Comparison of ENCODE assay signal across 11 mouse cellular contexts in the genomic region with DNA sequence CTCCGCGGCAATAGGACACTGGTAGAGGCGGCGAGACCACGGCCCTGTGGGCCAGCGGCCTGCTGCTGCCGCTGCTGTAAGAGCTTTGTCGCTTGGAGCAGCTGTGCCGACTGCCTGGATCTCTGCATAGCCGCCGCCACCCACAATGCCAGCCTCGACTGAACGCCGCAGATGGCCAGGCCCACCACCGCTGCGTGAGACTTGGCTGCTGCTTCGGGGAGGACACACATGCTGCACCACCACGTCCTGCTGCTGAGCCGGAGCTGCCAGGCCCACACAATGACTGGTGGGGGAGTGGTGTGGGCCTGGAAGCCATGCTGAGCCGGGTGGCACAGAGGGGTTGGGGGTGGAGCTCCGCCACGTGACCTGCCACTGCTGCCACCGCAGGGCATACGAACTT. TPM values are rescaled to one million over a fixed set of nuclear protein-coding genes. Genes with fewer than 3 reads are reported as not detected.
A peak's percentile ranks its signal among the peaks of the same experiment; 100 is the strongest.
DNase-seq lines count a peak whose midpoint lies in the region; ATAC-seq and TF ChIP-seq lines count a peak whose summit lies in the region.
"Had no signal": no experiment of that assay in that cellular context is flagged by ENCODE, and none has a peak within 500 bp of the region (broad histone marks: within the 10 kb centered on the region; RNA-seq: fewer than 3 reads in every experiment).

No protein-coding gene starts in this region.

- no peaks in the 10 kb centered on the region for H3K27me3 ChIP-seq in hindbrain, embryonic 13.5 days
- no peaks in the 10 kb centered on the region for H3K27me3 ChIP-seq in midbrain, embryonic 15.5 days (replicated peaks)
- H3K27me3 ChIP-seq in intestine, postnatal 0 days (replicated peaks; ENCODE audit: control insufficient read depth, insufficient read depth, low read length) = no peaks in the 10 kb centered on the region
- H3K27me3 ChIP-seq: CH12.LX had no signal

- no peak for TF ChIP-seq CTCF in brain, embryonic 14.5 days (IDR thresholded peaks at IDR 0.05; ENCODE audit: borderline replicate concordance, extremely low read depth, insufficient read depth, insufficient read length)
- TF ChIP-seq CTCF in intestine, postnatal 0 days (IDR thresholded peaks at IDR 0.05; ENCODE audit: low read depth) = no peak

- DNase-seq in gastrocnemius, postnatal 10 days = peak; percentile 3
- no peak for DNase-seq in gastrocnemius, adult 8-10 months (ENCODE audit: low spot score in 2 of 2)
- DNase-seq in brain, embryonic 14.5 days (ENCODE audit: low read depth) = peak; percentile 47
- no peak for DNase-seq in adrenal gland, adult (ENCODE audit: inconsistent age in 2 of 2, low spot score in 1 of 2)
- DNase-seq in spleen, postnatal 4 days (ENCODE audit: low spot score in 2 of 2) = no peak

- no peaks in the 10 kb centered on the region for H3K4me1 ChIP-seq in hindbrain, embryonic 13.5 days (replicated peaks)
- no peaks in the 10 kb centered on the region for H3K4me1 ChIP-seq in midbrain, embryonic 15.5 days
- H3K4me1 ChIP-seq in intestine, postnatal 0 days (replicated peaks; ENCODE audit: control insufficient read depth, insufficient read depth, low read length) = no peaks in the 10 kb centered on the region

- H3K4me2 ChIP-seq in hindbrain, embryonic 13.5 days = peak overlapping the region; percentile 19
- peak overlapping the region; percentile 21; the same call in 1 of the 2 replicates for H3K4me2 ChIP-seq in midbrain, embryonic 15.5 days
- no peak overlapping the region for H3K4me2 ChIP-seq in intestine, postnatal 0 days (replicated peaks; ENCODE audit: low read depth)

- ATAC-seq in hindbrain, embryonic 13.5 days (ENCODE audit: low FRiP score) = peak; percentile 78
- ATAC-seq in midbrain, embryonic 15.5 days (replicated peaks) = peak; percentile 65
- ATAC-seq in intestine, postnatal 0 days = no peak

- H3K36me3 ChIP-seq in hindbrain, embryonic 13.5 days = no peaks in the 10 kb centered on the region
- H3K36me3 ChIP-seq in midbrain, embryonic 15.5 days (replicated peaks) = no peaks in the 10 kb centered on the region
- H3K36me3 ChIP-seq in intestine, postnatal 0 days (ENCODE audit: control insufficient read depth, insufficient read depth) = no peaks in the 10 kb centered on the region

- no peaks in the 10 kb centered on the region for H3K9me3 ChIP-seq in hindbrain, embryonic 13.5 days
- no peaks in the 10 kb centered on the region for H3K9me3 ChIP-seq in midbrain, embryonic 15.5 days
- H3K9me3 ChIP-seq in intestine, postnatal 0 days (ENCODE audit: control insufficient read depth) = no peaks in the 10 kb centered on the region

- H3K9ac ChIP-seq in hindbrain, embryonic 13.5 days = no peak overlapping the region
- H3K9ac ChIP-seq in midbrain, embryonic 15.5 days = no peak overlapping the region
- no peak overlapping the region for H3K9ac ChIP-seq in intestine, postnatal 0 days (ENCODE audit: low read depth, low read length)

- no peak overlapping the region for H3K27ac ChIP-seq in hindbrain, embryonic 13.5 days
- H3K27ac ChIP-seq in midbrain, embryonic 15.5 days = no peak overlapping the region
- H3K27ac ChIP-seq in intestine, postnatal 0 days (ENCODE audit: low read depth, low read length) = no peak overlapping the region
- H3K27ac ChIP-seq: macrophage had no signal

- TF ChIP-seq POLR2A in brain, embryonic 14.5 days (IDR thresholded peaks at IDR 0.05; ENCODE audit: borderline replicate concordance, extremely low read depth, insufficient read depth, insufficient read length, poor library complexity, severe bottlenecking) = no peak

- 71% methylated on average over 24 of the region's 24 CpGs for WGBS in hindbrain, embryonic 13.5 days
- WGBS in midbrain, embryonic 15.5 days = 66% methylated on average over 24 of the region's 24 CpGs
- WGBS in intestine, postnatal 0 days = 72% methylated on average over 24 of the region's 24 CpGs

- no peak overlapping the region for H3K4me3 ChIP-seq in hindbrain, embryonic 13.5 days
- H3K4me3 ChIP-seq in midbrain, embryonic 15.5 days = no peak overlapping the region
- no peak overlapping the region for H3K4me3 ChIP-seq in intestine, postnatal 0 days (ENCODE audit: low read depth, low read length)
- H3K4me3 ChIP-seq: erythroblast, embryonic 14.5 days had no signal

RNA-seq across cellular contexts. Expression of gene Olfr24, which starts 15.7 kb away (rescaled TPM):
- total RNA-seq in gastrocnemius, postnatal 10 days (2021) = not detected
- not detected for total RNA-seq in gastrocnemius, adult 8-10 months (2022)
- polyA plus RNA-seq in brain, embryonic 14.5 days (2012; rRNA removed) = not detected in 2 replicates
- not detected in 2 replicates for polyA plus RNA-seq in hindbrain, embryonic 13.5 days (2015; fragmentation: Nextera tagmentation; extraction: Ambion mirVana)
- not detected in 2 replicates for polyA plus RNA-seq in midbrain, embryonic 15.5 days (2015; fragmentation: Nextera tagmentation; extraction: Ambion mirVana)
- polyA plus RNA-seq in intestine, postnatal 0 days (2015; fragmentation: Nextera tagmentation; extraction: Ambion mirVana) = not detected in 2 replicates
- total RNA-seq: CH12.LX had no signal
- polyA plus RNA-seq: erythroblast, embryonic 14.5 days; macrophage had no signal

RNA-seq across cellular contexts. Expression of gene Olfr828, which starts 39.9 kb away (rescaled TPM):
- not detected for total RNA-seq in gastrocnemius, postnatal 10 days (2021)
- not detected for total RNA-seq in gastrocnemius, adult 8-10 months (2022)
- not detected in 2 replicates for polyA plus RNA-seq in brain, embryonic 14.5 days (2012; rRNA removed)
- not detected in 2 replicates for polyA plus RNA-seq in hindbrain, embryonic 13.5 days (2015; fragmentation: Nextera tagmentation; extraction: Ambion mirVana)
- not detected in 2 replicates for polyA plus RNA-seq in midbrain, embryonic 15.5 days (2015; fragmentation: Nextera tagmentation; extraction: Ambion mirVana)
- polyA plus RNA-seq in intestine, postnatal 0 days (2015; fragmentation: Nextera tagmentation; extraction: Ambion mirVana) = not detected in 2 replicates
- total RNA-seq: CH12.LX had no signal
- polyA plus RNA-seq: erythroblast, embryonic 14.5 days; macrophage had no signal

Comparison
In these comparisons a context has a peak if more than half of its experiments do, and no peak if none do; other contexts are left out.
1. DNase-seq: peak in gastrocnemius, postnatal 10 days (single experiment) and brain, embryonic 14.5 days (single experiment); none in gastrocnemius, adult 8-10 months (0 of 2), adrenal gland, adult (0 of 2) and spleen, postnatal 4 days (0 of 2).